Mouse (Mus musculus): ENCODE measurements around the gene Brd9. TPM values are rescaled to one million over a fixed set of nuclear protein-coding genes. Genes with fewer than 3 reads are reported as not detected.

Gene Brd9
- total and polyA plus RNA-seq, 2 experiments from 2014 or later, result 84.1 to 90.5 TPM

DNA sequence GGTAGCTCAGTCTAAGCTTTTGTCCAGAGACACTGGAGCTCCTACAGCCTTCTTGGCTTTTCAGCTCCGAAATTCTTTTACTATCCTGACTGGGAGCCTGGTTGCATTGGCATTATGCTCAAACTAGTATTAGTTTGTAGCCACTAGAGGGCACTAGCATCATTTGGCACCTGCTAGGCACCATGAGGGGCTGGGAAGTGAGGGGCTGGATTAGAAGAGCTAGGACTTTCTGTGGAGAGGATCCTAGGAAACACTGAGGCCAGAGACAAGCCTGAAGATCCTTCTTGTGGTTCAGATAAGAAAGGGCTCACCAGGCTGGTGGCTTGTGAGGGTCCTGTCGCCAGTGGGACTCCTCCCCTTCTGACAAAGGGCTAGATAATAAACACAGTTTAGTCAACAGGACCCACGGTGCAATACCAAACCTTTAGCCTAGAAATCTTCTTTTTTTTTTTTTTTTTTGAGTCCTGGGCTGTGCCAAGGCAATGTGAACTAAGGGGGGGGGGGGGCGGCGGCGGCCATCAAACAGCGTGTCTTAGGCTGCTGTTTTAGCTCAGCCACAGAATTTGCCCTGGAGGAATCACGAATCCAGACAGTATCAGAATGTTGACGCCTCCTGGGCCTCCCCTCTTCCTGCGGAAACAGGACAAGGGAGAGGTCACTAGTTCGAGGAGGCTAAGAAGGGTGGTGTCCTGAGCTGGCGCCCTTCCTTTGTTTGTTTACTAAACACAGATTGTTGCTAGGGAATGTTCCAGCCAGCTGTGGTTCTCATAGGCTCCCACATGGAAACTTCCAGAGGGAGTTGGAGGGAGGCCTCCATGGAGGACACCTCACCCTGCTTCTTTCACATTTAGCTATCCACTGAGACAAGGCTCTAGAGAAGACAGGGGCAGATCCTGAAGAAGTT lies 33.2 kb downstream of the Brd9 start:
- H3K4me1 ChIP-seq (ENCODE audit: insufficient read depth, low read length), result no peaks in the 10 kb centered on the region
- H3K27ac ChIP-seq (ENCODE audit: low read depth, low read length), result no peak overlapping the region
- H3K4me2 ChIP-seq (ENCODE audit: low read depth, low read length, poor library complexity, severe bottlenecking), result no peak overlapping the region
- WGBS, result 46% methylated on average over 12 of the region's 12 CpGs
- peak; percentile 85 for TF ChIP-seq CTCF (IDR thresholded peaks at IDR 0.05)
- peak; percentile 91 for DNase-seq (ENCODE audit: low spot score)
- peak; percentile 83 for ATAC-seq (ENCODE audit: low FRiP score)
- no peak overlapping the region for H3K9ac ChIP-seq (replicated peaks; ENCODE audit: low read length, poor library complexity, severe bottlenecking)
- no peaks in the 10 kb centered on the region for H3K36me3 ChIP-seq (ENCODE audit: insufficient read depth, low read length)
- H3K4me3 ChIP-seq (ENCODE audit: low read depth, low read length), result no peak overlapping the region
- no peaks in the 10 kb centered on the region for H3K27me3 ChIP-seq (ENCODE audit: insufficient read depth, low read length)
- H3K9me3 ChIP-seq (ENCODE audit: low read length), result no peaks in the 10 kb centered on the region

DNA sequence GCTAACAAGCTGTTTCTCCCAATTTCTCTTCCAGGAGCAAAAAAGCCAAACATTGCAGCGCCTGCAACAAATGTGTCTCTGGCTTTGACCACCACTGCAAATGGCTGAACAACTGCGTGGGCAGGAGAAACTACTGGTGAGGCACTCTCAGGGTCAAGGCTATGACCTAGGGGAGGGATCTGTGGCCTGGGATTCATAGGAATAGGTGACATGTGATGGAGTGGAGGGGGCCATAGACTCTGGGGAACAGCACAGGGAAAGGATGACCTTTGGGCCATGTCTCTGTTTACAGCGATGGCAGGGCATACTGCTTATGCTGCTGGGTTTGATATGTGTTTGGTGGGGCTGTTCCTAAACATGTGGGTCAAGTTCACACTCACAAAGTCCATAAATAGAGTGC lies 36.9 kb downstream of the Brd9 start:
- DNase-seq (ENCODE audit: low spot score) (no peak), ATAC-seq (ENCODE audit: low FRiP score) (no peak)
- no peak overlapping the region for H3K4me2 ChIP-seq (ENCODE audit: low read depth, low read length, poor library complexity, severe bottlenecking)
- H3K27ac ChIP-seq (ENCODE audit: low read depth, low read length), result no peak overlapping the region
- no peak for TF ChIP-seq CTCF (IDR thresholded peaks at IDR 0.05)
- WGBS, result 83% methylated on average over 3 of the region's 3 CpGs
- no peak overlapping the region for H3K9ac ChIP-seq (replicated peaks; ENCODE audit: low read length, poor library complexity, severe bottlenecking)
- no peaks in the 10 kb centered on the region for H3K4me1 ChIP-seq (ENCODE audit: insufficient read depth, low read length)
- no peaks in the 10 kb centered on the region for H3K9me3 ChIP-seq (ENCODE audit: low read length)
- H3K36me3 ChIP-seq (ENCODE audit: insufficient read depth, low read length), result no peaks in the 10 kb centered on the region
- no peak overlapping the region for H3K4me3 ChIP-seq (ENCODE audit: low read depth, low read length)
- H3K27me3 ChIP-seq (ENCODE audit: insufficient read depth, low read length), result no peaks in the 10 kb centered on the region

- TF ChIP-seq CTCF (IDR thresholded peaks at IDR 0.05), result no peak
- no peaks in the 10 kb centered on the region for H3K9me3 ChIP-seq (ENCODE audit: low read length)
- H3K27ac ChIP-seq (ENCODE audit: low read depth, low read length), result no peak overlapping the region
- 86% methylated on average over 5 of the region's 5 CpGs for whole genome bisulfite sequencing
- ATAC-seq (ENCODE audit: low FRiP score), result no peak
- no peak for DNase-seq (ENCODE audit: low spot score)
- no peak overlapping the region for H3K4me2 ChIP-seq (ENCODE audit: low read depth, low read length, poor library complexity, severe bottlenecking)
- H3K4me3 ChIP-seq (ENCODE audit: low read depth, low read length), result no peak overlapping the region
- H3K36me3 ChIP-seq (ENCODE audit: insufficient read depth, low read length), result no peaks in the 10 kb centered on the region
- no peaks in the 10 kb centered on the region for H3K27me3 ChIP-seq (ENCODE audit: insufficient read depth, low read length)
- H3K9ac ChIP-seq (replicated peaks; ENCODE audit: low read length, poor library complexity, severe bottlenecking), result no peak overlapping the region
- no peaks in the 10 kb centered on the region for H3K4me1 ChIP-seq (ENCODE audit: insufficient read depth, low read length)
Observed at GRCm38 (mm10) chr13:73976935-73977334, 39.3 kb downstream of the Brd9 start.

DNA sequence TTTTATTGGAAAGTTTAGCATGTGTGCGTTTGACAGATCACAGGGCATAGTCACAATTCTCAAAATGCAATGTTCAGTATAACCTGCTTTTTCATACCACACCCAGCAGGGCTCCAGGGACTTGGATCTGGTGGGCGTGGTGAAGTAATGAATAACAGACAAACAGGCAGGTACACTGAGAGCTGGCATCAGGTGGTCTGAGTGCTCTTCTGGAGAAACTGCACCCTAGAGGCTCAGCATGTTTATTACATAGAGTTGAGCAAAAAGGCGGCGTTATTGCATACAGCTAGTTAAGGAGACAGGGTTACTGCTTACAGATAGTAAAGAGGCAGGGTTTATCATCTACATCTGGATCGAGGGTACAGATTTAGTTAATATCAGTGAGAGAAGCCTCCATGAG lies 52.7 kb downstream of the Brd9 start:
- H3K9me3 ChIP-seq (ENCODE audit: low read length), result no peaks in the 10 kb centered on the region
- H3K27ac ChIP-seq (ENCODE audit: low read depth, low read length), result no peak overlapping the region
- no peak overlapping the region for H3K4me2 ChIP-seq (ENCODE audit: low read depth, low read length, poor library complexity, severe bottlenecking)
- no peaks in the 10 kb centered on the region for H3K36me3 ChIP-seq (ENCODE audit: insufficient read depth, low read length)
- no peak overlapping the region for H3K9ac ChIP-seq (replicated peaks; ENCODE audit: low read length, poor library complexity, severe bottlenecking)
- no peak overlapping the region for H3K4me3 ChIP-seq (ENCODE audit: low read depth, low read length)
- ATAC-seq (ENCODE audit: low FRiP score) (peak; percentile 52; the same call in 1 of the 2 replicates), DNase-seq (ENCODE audit: low spot score) (no peak)
- no peaks in the 10 kb centered on the region for H3K27me3 ChIP-seq (ENCODE audit: insufficient read depth, low read length)
- whole genome bisulfite sequencing, result 81% methylated on average over 5 of the region's 5 CpGs
- 0 out of 2 replicates have a peak, but pooled peaks have one; percentile 12 for TF ChIP-seq CTCF (IDR thresholded peaks at IDR 0.05)
- H3K4me1 ChIP-seq (ENCODE audit: insufficient read depth, low read length), result no peaks in the 10 kb centered on the region

DNA sequence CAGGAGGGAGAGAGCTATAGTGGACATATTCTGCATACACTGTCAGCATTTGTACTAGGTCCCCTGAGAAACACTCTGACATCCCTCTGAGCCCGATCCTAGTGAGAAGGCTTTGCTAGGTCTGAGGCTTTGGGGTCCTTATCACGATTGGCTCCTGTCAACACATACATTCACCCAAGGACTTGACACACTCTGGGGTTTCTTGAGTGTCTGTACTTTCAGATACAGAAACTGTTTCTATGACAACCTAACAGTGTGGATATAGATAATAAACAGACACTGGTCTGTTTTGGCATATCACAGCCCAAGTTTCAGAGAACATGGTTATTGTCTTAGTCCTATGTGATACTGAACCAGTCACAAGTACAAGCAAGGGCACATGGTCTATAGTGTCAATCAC lies 53.1 kb downstream of the Brd9 start:
- DNase-seq (ENCODE audit: low spot score) (no peak), ATAC-seq (ENCODE audit: low FRiP score) (no peak)
- H3K27me3 ChIP-seq (ENCODE audit: insufficient read depth, low read length), result no peaks in the 10 kb centered on the region
- no peak overlapping the region for H3K27ac ChIP-seq (ENCODE audit: low read depth, low read length)
- WGBS, result 75% methylated on average over 2 of the region's 2 CpGs
- TF ChIP-seq CTCF (IDR thresholded peaks at IDR 0.05), result no peak
- H3K4me2 ChIP-seq (ENCODE audit: low read depth, low read length, poor library complexity, severe bottlenecking), result no peak overlapping the region
- no peak overlapping the region for H3K4me3 ChIP-seq (ENCODE audit: low read depth, low read length)
- H3K36me3 ChIP-seq (ENCODE audit: insufficient read depth, low read length), result no peaks in the 10 kb centered on the region
- no peak overlapping the region for H3K9ac ChIP-seq (replicated peaks; ENCODE audit: low read length, poor library complexity, severe bottlenecking)
- H3K4me1 ChIP-seq (ENCODE audit: insufficient read depth, low read length), result no peaks in the 10 kb centered on the region
- no peaks in the 10 kb centered on the region for H3K9me3 ChIP-seq (ENCODE audit: low read length)

GRCm38 (mm10) chr13:73991267-73991666 lies 53.7 kb downstream of the Brd9 start:
- TF ChIP-seq CTCF (IDR thresholded peaks at IDR 0.05), result no peak
- H3K4me2 ChIP-seq (ENCODE audit: low read depth, low read length, poor library complexity, severe bottlenecking), result no peak overlapping the region
- ATAC-seq (ENCODE audit: low FRiP score) (no peak), DNase-seq (ENCODE audit: low spot score) (no peak)
- H3K9ac ChIP-seq (replicated peaks; ENCODE audit: low read length, poor library complexity, severe bottlenecking), result no peak overlapping the region
- no peaks in the 10 kb centered on the region for H3K4me1 ChIP-seq (ENCODE audit: insufficient read depth, low read length)
- WGBS, result 87% methylated on average over 5 of the region's 5 CpGs
- H3K9me3 ChIP-seq (ENCODE audit: low read length), result no peaks in the 10 kb centered on the region
- H3K4me3 ChIP-seq (ENCODE audit: low read depth, low read length), result no peak overlapping the region
- no peaks in the 10 kb centered on the region for H3K36me3 ChIP-seq (ENCODE audit: insufficient read depth, low read length)
- no peaks in the 10 kb centered on the region for H3K27me3 ChIP-seq (ENCODE audit: insufficient read depth, low read length)
- H3K27ac ChIP-seq (ENCODE audit: low read depth, low read length), result no peak overlapping the region

Measured in midbrain, postnatal 0 days (tissue).